In the genomic region with DNA sequence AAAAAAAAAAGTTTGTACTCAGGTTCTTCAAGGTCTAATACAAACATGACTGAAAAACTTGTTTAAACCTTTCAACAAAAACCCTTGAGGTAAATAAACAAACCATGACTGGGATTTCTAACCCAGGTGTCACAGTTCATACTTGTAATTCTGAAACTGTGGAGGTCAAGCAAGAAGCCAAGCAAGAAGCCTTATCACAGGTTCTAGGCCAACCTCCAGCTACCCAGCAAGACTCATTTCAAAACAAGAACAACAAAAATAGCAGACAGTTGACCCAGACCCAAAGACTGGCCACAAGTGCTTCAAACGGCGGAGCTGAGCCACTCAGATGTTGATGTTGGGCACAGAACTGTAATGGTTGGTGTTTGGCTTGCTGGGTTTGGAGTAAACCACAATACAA, we compare ENCODE assay signal across 1 mouse cellular context.
TF ChIP-seq lines count a peak whose summit lies in the region.

No protein-coding gene starts in this region.

TF ChIP-seq in CH12.LX, 34 proteins besides CTCF, POLR2A, EP300 and RAD21:
- TF ChIP-seq CHD2 (IDR thresholded peaks at IDR 0.05; ENCODE audit: low read length) = no peak
- no peak for TF ChIP-seq NELFE (IDR thresholded peaks at IDR 0.05; ENCODE audit: low read depth, low read length)
- TF ChIP-seq UBTF (IDR thresholded peaks at IDR 0.05; ENCODE audit: low read depth, low read length) = no peak
- peak; percentile 72 for TF ChIP-seq JUN (IDR thresholded peaks at IDR 0.05; ENCODE audit: insufficient read depth, low read depth, low read length)
- TF ChIP-seq IRF4 (IDR thresholded peaks at IDR 0.05; ENCODE audit: low read depth, low read length) = peak; percentile 96
- TF ChIP-seq USF2 (conservative IDR thresholded peaks at IDR 0.05; ENCODE audit: low read depth, low read length) = no peak
- TF ChIP-seq TBP (conservative IDR thresholded peaks at IDR 0.05; ENCODE audit: low read depth, low read length) = no peak
- TF ChIP-seq MYC (IDR thresholded peaks at IDR 0.05; ENCODE audit: low read depth, low read length) = no peak
- TF ChIP-seq MAX (IDR thresholded peaks at IDR 0.05; ENCODE audit: low read length) = peak; percentile 50
- TF ChIP-seq MAFK (IDR thresholded peaks at IDR 0.05; ENCODE audit: insufficient replicate concordance, low read length) = peak; percentile 28; the same call in 1 of the 2 replicates
- peak; percentile 30; the same call in 1 of the 2 replicates for TF ChIP-seq HCFC1 (IDR thresholded peaks at IDR 0.05; ENCODE audit: low read depth, low read length)
- no peak for TF ChIP-seq MXI1 (IDR thresholded peaks at IDR 0.05; ENCODE audit: low read depth, low read length)
- TF ChIP-seq ELF1 (IDR thresholded peaks at IDR 0.05; ENCODE audit: low read depth, low read length) = 0 out of 2 replicates have a peak, but pooled peaks have one; percentile 25
- peak; percentile 76 for TF ChIP-seq TCF12 (IDR thresholded peaks at IDR 0.05; ENCODE audit: low read depth, low read length)
- TF ChIP-seq MEF2A (IDR thresholded peaks at IDR 0.05; ENCODE audit: borderline replicate concordance, low read depth, low read length) = peak; percentile 98
- TF ChIP-seq SIN3A (IDR thresholded peaks at IDR 0.05; ENCODE audit: low read length) = no peak; the same call in 1 of the 2 replicates
- no peak for TF ChIP-seq POLR2AphosphoS2 (IDR thresholded peaks at IDR 0.05; ENCODE audit: low read depth, low read length)
- no peak for TF ChIP-seq USF1 (IDR thresholded peaks at IDR 0.05; ENCODE audit: low read depth, low read length)
- peak; percentile 40; the same call in 1 of the 2 replicates for TF ChIP-seq ZNF384 (IDR thresholded peaks at IDR 0.05; ENCODE audit: low read depth, low read length)
- no peak for TF ChIP-seq MAZ (IDR thresholded peaks at IDR 0.05; ENCODE audit: low read depth, low read length)
- no peak for TF ChIP-seq KAT2A (IDR thresholded peaks at IDR 0.05; ENCODE audit: insufficient replicate concordance, low read length)
- no peak for TF ChIP-seq RCOR1 (conservative IDR thresholded peaks at IDR 0.05; ENCODE audit: low read depth, low read length)
- TF ChIP-seq ETS1 (conservative IDR thresholded peaks at IDR 0.05; ENCODE audit: low read depth, low read length) = peak; percentile 70
- TF ChIP-seq E2F4 (IDR thresholded peaks at IDR 0.05; ENCODE audit: insufficient replicate concordance, low read depth, low read length) = no peak
- TF ChIP-seq ZMIZ1 (IDR thresholded peaks at IDR 0.05; ENCODE audit: low read depth, low read length) = no peak
- no peak for TF ChIP-seq PAX5 (IDR thresholded peaks at IDR 0.05; ENCODE audit: low read length)
- no peak for TF ChIP-seq GABPA (IDR thresholded peaks at IDR 0.05; ENCODE audit: insufficient replicate concordance, low read depth, low read length)
- peak; percentile 55 for TF ChIP-seq BHLHE40 (IDR thresholded peaks at IDR 0.05; ENCODE audit: low read depth, low read length)
- no peak for TF ChIP-seq ZC3H11A (IDR thresholded peaks at IDR 0.05; ENCODE audit: low read depth, low read length)
- TF ChIP-seq ZKSCAN1 (IDR thresholded peaks at IDR 0.05; ENCODE audit: borderline replicate concordance, low read depth, low read length) = no peak
- no peak for TF ChIP-seq SMC3 (IDR thresholded peaks at IDR 0.05; ENCODE audit: low read depth, low read length)
- no peak for TF ChIP-seq CHD1 (IDR thresholded peaks at IDR 0.05; ENCODE audit: low read depth, low read length)
- peak; percentile 93 for TF ChIP-seq JUND (conservative IDR thresholded peaks at IDR 0.05; ENCODE audit: low read depth, low read length)
- no peak for TF ChIP-seq NRF1 (IDR thresholded peaks at IDR 0.05; ENCODE audit: low read depth, low read length)
